Mouse (Mus musculus) liver, embryonic 11.5 days (tissue): Measurements from ENCODE around the gene Kyat1. TPM values are rescaled to one million over a fixed set of nuclear protein-coding genes. Genes with fewer than 3 reads are reported as not detected.
"Not testable (repeated sequence)": the region's sequence is repeated elsewhere in the genome, so short reads cannot be mapped to it uniquely, and the experiment has no call there.

ENCODE experiments used
- ATAC-seq: fragments of 200-750 bp; cut with Nextera tagmentation; replicated peaks from 2 replicates; pipeline ENCODE4 v1.8.0; 2017; ENCODE audit warnings: moderate number of reproducible peaks, mild to moderate bottlenecking, moderate TSS enrichment, moderate library complexity; ENCODE audit not compliant: low FRiP score
- DNase-seq: peaks from one replicate; pipeline ENCODE4 v3.0.0-alpha.2; 2017; ENCODE audit warnings: low spot score
- H3K27ac ChIP-seq: fragments of 300-500 bp; sonication (generic); 2 replicates; pipeline ENCODE4 v1.5.1; 2014; ENCODE audit warnings: mild to moderate bottlenecking, low read depth, low read length, control low read depth
- H3K27me3 ChIP-seq: fragments of 300-500 bp; sonication (generic); replicated peaks from 2 replicates; pipeline ENCODE4 v1.6.1; 2014; ENCODE audit warnings: low read length, mixed read lengths; ENCODE audit not compliant: control insufficient read depth, insufficient read depth
- H3K36me3 ChIP-seq: fragments of 300-500 bp; sonication (generic); 2 replicates; pipeline ENCODE4 v1.6.1; 2014; ENCODE audit warnings: mild to moderate bottlenecking, low read length, moderate library complexity, mixed read lengths; ENCODE audit not compliant: control insufficient read depth, insufficient read depth
- H3K4me1 ChIP-seq: fragments of 300-500 bp; sonication (generic); replicated peaks from 2 replicates; pipeline ENCODE4 v1.6.1; 2014; ENCODE audit warnings: low read length, mixed read lengths; ENCODE audit not compliant: control insufficient read depth, insufficient read depth
- H3K4me2 ChIP-seq: fragments of 300-500 bp; sonication (generic); 2 replicates; pipeline ENCODE4 v1.6.1; 2014; ENCODE audit warnings: mild to moderate bottlenecking, control low read depth, moderate library complexity
- H3K4me3 ChIP-seq: fragments of 300-500 bp; sonication (generic); 2 replicates; pipeline ENCODE4 v1.5.1; 2014; ENCODE audit warnings: low read depth, low read length, control low read depth
- H3K9ac ChIP-seq: fragments of 300-500 bp; sonication (generic); 2 replicates; pipeline ENCODE4 v1.6.1; 2014; ENCODE audit warnings: low read depth, low read length, control low read depth
- H3K9me3 ChIP-seq: fragments of 300-500 bp; sonication (generic); 2 replicates; pipeline ENCODE4 v1.6.1; 2016; ENCODE audit warnings: low read length, inconsistent platforms, mixed read lengths; ENCODE audit not compliant: control insufficient read depth
- WGBS: fragments of 180-500 bp; shearing (Covaris S2); extraction: QIAGEN DNeasy Blood & Tissue Kit; methylation state at CpG from one replicate; pipeline ENCODE4 v1.1.7; 2014; 5-methylcytosine and 5-hydroxymethylcytosine counted together
- polyA plus RNA-seq: library from polyadenylated mRNA; unstranded; fragments of >200 nt; fragmentation: Nextera tagmentation; extraction: Ambion mirVana; gene quantifications from 2 replicates; pipeline ENCODE4 v1.2.1, GENCODE M21; 2014

Kyat1 gene
- polyA plus RNA-seq, 1 experiment from 2014 or later, result 17.7 TPM

GRCm38 (mm10) chr2:30173541-30174240, 32.0 kb downstream of the Kyat1 start:
- H3K4me2 ChIP-seq, result no peak overlapping the region
- H3K4me1 ChIP-seq, result peaks cover 20% of the 10 kb centered on the region
- 0 out of 2 replicates have a peak overlapping the region, but pooled peaks have one; percentile 6 for H3K27ac ChIP-seq
- 94% methylated on average over 20 of the region's 20 CpGs for WGBS
- no peak overlapping the region for H3K9ac ChIP-seq
- DNase-seq (no peak), ATAC-seq (no peak)
- peaks cover 43% of the 10 kb centered on the region for H3K36me3 ChIP-seq
- H3K9me3 ChIP-seq, result no peaks in the 10 kb centered on the region
- no peak overlapping the region for H3K4me3 ChIP-seq
- no peaks in the 10 kb centered on the region for H3K27me3 ChIP-seq

GRCm38 (mm10) chr2:30171997-30172382, 33.7 kb downstream of the Kyat1 start:
- peak overlapping the region; percentile 82 for H3K27ac ChIP-seq
- no peak for DNase-seq
- WGBS, result 2% methylated on average over 19 of the region's 19 CpGs

GRCm38 (mm10) chr2:30171371-30171996, 34.2 kb downstream of the Kyat1 start, which contains the start of gene Endog:
Endog (plus strand) TSS chr2:30171493.
- H3K9me3 ChIP-seq, result peaks cover 5% of the 10 kb centered on the region; the same call in 1 of the 2 replicates
- H3K27ac ChIP-seq, result peak within 1 kb of the TSS; percentile 82
- peaks cover 34% of the 10 kb centered on the region for H3K36me3 ChIP-seq
- H3K27me3 ChIP-seq, result no peaks in the 10 kb centered on the region
- peak; percentile 91 for ATAC-seq
- H3K4me3 ChIP-seq, result peak within 1 kb of the TSS; percentile 72
- DNase-seq, result peak; percentile 79
- peak within 1 kb of the TSS; percentile 99 for H3K4me2 ChIP-seq
- peaks cover 10% of the 10 kb centered on the region for H3K4me1 ChIP-seq
- peak within 1 kb of the TSS; percentile 68 for H3K9ac ChIP-seq
- under 1% methylated on average over 75 of the region's 75 CpGs for WGBS

More at GRCm38 (mm10) chr2:30171997-30172382, 33.7 kb downstream of the Kyat1 start:
- peaks cover 38% of the 10 kb centered on the region for H3K36me3 ChIP-seq
- ATAC-seq, result peak; percentile 6; the same call in 1 of the 2 replicates
- peaks cover 12% of the 10 kb centered on the region for H3K4me1 ChIP-seq
- H3K9me3 ChIP-seq, result 0 out of 2 replicates have a peak, but pooled peaks cover under 1% of the 10 kb centered on the region
- H3K4me2 ChIP-seq, result peak overlapping the region; percentile 99
- H3K4me3 ChIP-seq, result peak overlapping the region; percentile 72
- H3K9ac ChIP-seq, result peak overlapping the region; percentile 68
- H3K27me3 ChIP-seq, result no peaks in the 10 kb centered on the region

GRCm38 (mm10) chr2:30166677-30167076, 39.0 kb downstream of the Kyat1 start:
- Histone ChIP-seq H3K27me3 (no peaks in the 10 kb centered on the region), H3K9ac (no peak overlapping the region), H3K36me3 (no peaks in the 10 kb centered on the region), H3K4me3 (no peak overlapping the region), H3K4me1 (no peaks in the 10 kb centered on the region), H3K4me2 (no peak overlapping the region), H3K27ac (no peak overlapping the region), H3K9me3 (peaks cover 12% of the 10 kb centered on the region)
- WGBS, result 57% methylated on average over 4 of the region's 4 CpGs
- ATAC-seq (no peak), DNase-seq (no peak)

- no peak for DNase-seq
- no peak for ATAC-seq
- no peak overlapping the region for H3K9ac ChIP-seq
- WGBS, result 48% methylated on average over 9 of the region's 9 CpGs
- no peaks in the 10 kb centered on the region for H3K36me3 ChIP-seq
- H3K4me2 ChIP-seq, result no peak overlapping the region
- no peaks in the 10 kb centered on the region for H3K27me3 ChIP-seq
- H3K27ac ChIP-seq, result no peak overlapping the region
- H3K9me3 ChIP-seq, result peaks cover 12% of the 10 kb centered on the region
- H3K4me1 ChIP-seq, result no peaks in the 10 kb centered on the region
- H3K4me3 ChIP-seq, result no peak overlapping the region
Measured at GRCm38 (mm10) chr2:30164340-30164932, 41.2 kb downstream of the Kyat1 start.

- no peak for ATAC-seq
- Histone ChIP-seq H3K36me3 (no peaks in the 10 kb centered on the region), H3K27ac (no peak overlapping the region), H3K4me2 (no peak overlapping the region), H3K9me3 (peaks cover 11% of the 10 kb centered on the region), H3K4me1 (no peaks in the 10 kb centered on the region), H3K9ac (no peak overlapping the region), H3K4me3 (no peak overlapping the region), H3K27me3 (no peaks in the 10 kb centered on the region)
- DNase-seq, result no peak
Measured at GRCm38 (mm10) chr2:30161809-30162208, 43.8 kb downstream of the Kyat1 start.

GRCm38 (mm10) chr2:30159871-30160270, 45.8 kb downstream of the Kyat1 start:
- H3K9me3 ChIP-seq, H3K4me3 ChIP-seq, H3K27me3 ChIP-seq, ATAC-seq, H3K4me1 ChIP-seq, H3K4me2 ChIP-seq, DNase-seq, H3K36me3 ChIP-seq, H3K27ac ChIP-seq, H3K9ac ChIP-seq: not testable (repeated sequence)
- WGBS, result 89% methylated on average over 8 of the region's 10 CpGs

GRCm38 (mm10) chr2:30152616-30153015, 53.0 kb downstream of the Kyat1 start:
- WGBS, result 84% methylated on average over 8 of the region's 8 CpGs
- Histone ChIP-seq H3K36me3 (peaks cover 17% of the 10 kb centered on the region), H3K4me3 (no peak overlapping the region), H3K27ac (no peak overlapping the region), H3K4me2 (no peak overlapping the region), H3K27me3 (no peaks in the 10 kb centered on the region), H3K4me1 (no peaks in the 10 kb centered on the region), H3K9me3 (no peaks in the 10 kb centered on the region), H3K9ac (no peak overlapping the region)
- ATAC-seq (no peak), DNase-seq (no peak)
